Mouse (Mus musculus): ENCODE data around the gene Kat5. TPM values are rescaled to one million over a fixed set of nuclear protein-coding genes. Genes with fewer than 3 reads are reported as not detected.

The Kat5 gene
- total RNA-seq (2014; rRNA removed), result 126 and 150 TPM in 2 replicates
- polyA plus RNA-seq (2015; fragmentation: Nextera tagmentation; extraction: Ambion mirVana), result 73.9 and 76.8 TPM in 2 replicates

DNA sequence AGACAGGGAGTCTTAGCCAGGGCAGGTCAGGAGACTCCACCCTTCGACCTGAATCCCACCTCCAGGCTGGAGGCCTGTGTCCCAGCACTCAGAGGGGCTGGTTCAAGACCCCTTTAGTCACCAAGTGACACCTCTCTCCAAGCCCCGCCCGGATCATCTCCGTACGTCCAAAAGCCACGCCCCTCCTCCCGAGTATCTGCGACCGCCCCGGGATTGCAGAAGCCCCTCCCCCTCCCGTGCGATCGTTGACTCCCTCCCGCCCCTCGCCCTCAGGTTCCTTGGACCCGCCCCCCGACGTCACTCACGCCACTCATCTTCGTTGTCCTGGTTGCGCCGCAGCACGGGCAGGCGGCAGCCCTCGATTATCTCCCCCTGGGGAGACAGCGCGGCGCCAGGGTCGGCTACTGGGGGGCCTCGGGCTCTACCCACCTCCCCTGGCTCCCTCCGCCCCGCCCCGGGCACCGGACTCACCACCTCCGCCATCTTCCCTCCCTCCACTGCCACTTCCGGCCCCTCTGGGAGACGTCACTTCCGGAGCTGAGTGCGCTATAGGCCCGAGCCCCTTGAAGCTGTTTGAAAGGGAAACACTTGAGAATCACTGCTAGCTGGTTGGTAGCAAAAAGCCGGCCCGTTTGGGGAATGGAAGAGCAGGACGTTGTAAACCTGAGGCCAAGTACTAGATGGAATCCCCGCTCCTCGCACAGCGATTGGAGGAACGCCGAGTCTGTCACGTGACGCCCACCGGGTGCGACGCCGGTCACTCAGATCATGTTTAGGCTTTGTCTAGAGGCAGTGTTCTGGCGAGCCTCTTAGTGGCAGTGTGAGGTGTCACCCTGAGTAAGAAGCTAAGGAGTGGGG is at the start of gene Kat5:
Gene Kat5 (minus strand): TSS at position 691 of the 858 bp plus-strand sequence.
- peak; percentile 94 for ATAC-seq (ENCODE audit: low FRiP score)
- Histone ChIP-seq H3K36me3 (ENCODE audit: insufficient read depth, low read length) (peaks cover 35% of the 10 kb centered on the region), H3K27ac (ENCODE audit: low read depth, low read length) (peak within 1 kb of the TSS; percentile 98), H3K9ac (replicated peaks; ENCODE audit: low read length, poor library complexity, severe bottlenecking) (peak within 1 kb of the TSS; percentile 84), H3K4me3 (ENCODE audit: low read depth, low read length) (peak within 1 kb of the TSS; percentile 61), H3K4me2 (ENCODE audit: low read depth, low read length, poor library complexity, severe bottlenecking) (peak within 1 kb of the TSS; percentile 74), H3K27me3 (ENCODE audit: insufficient read depth, low read length) (no peaks in the 10 kb centered on the region), H3K4me1 (ENCODE audit: insufficient read depth, low read length) (peaks cover 14% of the 10 kb centered on the region; the same call in 1 of the 2 replicates), H3K9me3 (ENCODE audit: low read length) (no peaks in the 10 kb centered on the region)
- TF ChIP-seq CTCF (IDR thresholded peaks at IDR 0.05), result peak; percentile 39
- DNase-seq (ENCODE audit: low spot score), result peak; percentile 94
- under 1% methylated on average over 53 of the region's 55 CpGs for WGBS

DNA sequence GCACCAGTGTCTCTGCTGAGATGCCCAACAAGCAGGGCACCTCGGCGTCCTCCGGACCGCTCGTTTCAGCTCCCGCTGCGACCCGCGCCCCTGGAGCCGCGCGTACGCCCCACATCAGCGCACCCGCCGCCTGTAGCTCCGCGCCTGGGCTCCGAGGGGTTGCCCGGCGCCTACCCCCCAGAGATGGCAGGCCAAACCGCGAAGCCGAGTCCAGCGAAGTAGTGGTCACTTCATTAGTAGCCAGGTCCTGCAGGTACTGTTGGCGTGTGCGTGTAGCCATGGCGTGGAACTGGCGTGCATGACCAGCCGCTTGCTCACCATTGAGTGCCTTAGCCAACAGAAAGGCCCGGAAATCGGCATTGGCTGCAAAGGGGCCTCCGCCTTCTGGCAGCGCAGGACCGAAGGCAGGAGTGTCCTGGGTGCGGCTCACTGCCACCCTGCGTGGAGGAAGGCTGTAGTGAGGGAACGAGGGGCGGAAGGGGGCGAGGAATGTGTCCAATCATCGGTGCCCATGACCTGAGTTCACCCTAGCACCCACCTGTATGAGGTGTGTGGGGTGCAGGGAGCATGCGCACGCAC is 44.8 kb upstream of the Kat5 start:
- 15% methylated on average over 41 of the region's 43 CpGs for WGBS
- H3K4me2 ChIP-seq (ENCODE audit: low read depth, low read length, poor library complexity, severe bottlenecking), result peak overlapping the region; percentile 61

DNA sequence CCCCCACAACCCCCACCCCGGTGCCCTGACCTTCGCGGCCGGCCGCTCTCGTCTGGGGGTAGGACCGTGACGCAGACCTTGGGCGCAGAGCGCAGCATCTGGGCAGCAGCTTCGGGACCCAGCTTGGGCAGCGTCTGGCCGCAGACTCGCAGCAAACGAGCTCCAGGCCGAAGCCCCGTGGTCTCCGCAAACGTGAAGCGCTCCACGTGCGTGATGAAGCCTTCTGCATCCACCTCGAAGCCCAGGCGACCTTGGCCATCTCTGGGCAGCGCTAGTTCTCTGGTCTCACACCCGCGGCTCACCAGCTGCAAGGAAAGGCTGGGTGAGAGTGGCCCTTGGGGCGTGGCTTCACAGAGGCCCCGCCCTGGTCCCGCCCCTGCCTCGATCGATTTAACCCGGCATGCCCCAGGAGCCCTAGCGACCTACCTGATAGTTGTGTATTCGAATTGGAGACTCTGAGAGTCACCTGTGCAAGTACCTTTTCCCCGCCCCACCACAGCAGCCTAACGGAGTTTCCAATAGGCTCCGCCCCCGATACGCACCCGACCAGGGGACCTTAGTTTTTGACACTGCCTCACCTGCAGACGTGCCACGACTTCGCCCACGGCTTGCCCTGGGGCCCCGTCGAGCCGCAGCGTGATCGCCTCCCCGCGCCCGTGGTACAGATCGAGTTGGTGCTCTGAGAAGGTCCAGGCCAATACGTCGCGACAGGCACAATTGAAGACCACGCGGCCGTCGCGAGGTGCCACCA is 44.1 kb upstream of the Kat5 start:
- Histone ChIP-seq H3K27me3 (ENCODE audit: insufficient read depth, low read length) (peaks cover 13% of the 10 kb centered on the region; the same call in 1 of the 2 replicates), H3K36me3 (ENCODE audit: insufficient read depth, low read length) (peaks cover 7% of the 10 kb centered on the region), H3K9ac (replicated peaks; ENCODE audit: low read length, poor library complexity, severe bottlenecking) (peak overlapping the region; percentile 47), H3K4me2 (ENCODE audit: low read depth, low read length, poor library complexity, severe bottlenecking) (peak overlapping the region; percentile 61), H3K4me1 (ENCODE audit: insufficient read depth, low read length) (peaks cover 5% of the 10 kb centered on the region; the same call in 1 of the 2 replicates), H3K4me3 (ENCODE audit: low read depth, low read length) (peak overlapping the region; percentile 43), H3K9me3 (ENCODE audit: low read length) (no peaks in the 10 kb centered on the region), H3K27ac (ENCODE audit: low read depth, low read length) (no peak overlapping the region)
- WGBS, result 6% methylated on average over 62 of the region's 62 CpGs
- DNase-seq (ENCODE audit: low spot score), result peak; percentile 44
- ATAC-seq (ENCODE audit: low FRiP score), result peak; percentile 34
- TF ChIP-seq CTCF (IDR thresholded peaks at IDR 0.05), result no peak

More for the DNA sequence above, 44.8 kb upstream of the Kat5 start:
- H3K36me3 ChIP-seq (ENCODE audit: insufficient read depth, low read length), result peaks cover 7% of the 10 kb centered on the region
- peak overlapping the region; percentile 43 for H3K4me3 ChIP-seq (ENCODE audit: low read depth, low read length)
- no peak overlapping the region for H3K27ac ChIP-seq (ENCODE audit: low read depth, low read length)
- H3K27me3 ChIP-seq (ENCODE audit: insufficient read depth, low read length), result peaks cover 13% of the 10 kb centered on the region; the same call in 1 of the 2 replicates
- peak overlapping the region; percentile 47 for H3K9ac ChIP-seq (replicated peaks; ENCODE audit: low read length, poor library complexity, severe bottlenecking)
- TF ChIP-seq CTCF (IDR thresholded peaks at IDR 0.05), result no peak
- H3K9me3 ChIP-seq (ENCODE audit: low read length), result no peaks in the 10 kb centered on the region
- ATAC-seq (ENCODE audit: low FRiP score) (no peak; the same call in 1 of the 2 replicates), DNase-seq (ENCODE audit: low spot score) (no peak)
- H3K4me1 ChIP-seq (ENCODE audit: insufficient read depth, low read length), result peaks cover 5% of the 10 kb centered on the region; the same call in 1 of the 2 replicates

GRCm38 (mm10) chr19:5652570-5652969 is 42.5 kb upstream of the Kat5 start:
- no peak for TF ChIP-seq CTCF (IDR thresholded peaks at IDR 0.05)
- WGBS, result 82% methylated on average over 6 of the region's 6 CpGs

GRCm38 (mm10) chr19:5651502-5652274 is 41.7 kb upstream of the Kat5 start:
- WGBS, result 52% methylated on average over 13 of the region's 13 CpGs
- H3K9ac ChIP-seq (replicated peaks; ENCODE audit: low read length, poor library complexity, severe bottlenecking), result no peak overlapping the region
- DNase-seq (ENCODE audit: low spot score) (no peak), ATAC-seq (ENCODE audit: low FRiP score) (no peak)
- H3K27ac ChIP-seq (ENCODE audit: low read depth, low read length), result no peak overlapping the region
- peaks cover 13% of the 10 kb centered on the region; the same call in 1 of the 2 replicates for H3K27me3 ChIP-seq (ENCODE audit: insufficient read depth, low read length)
- H3K9me3 ChIP-seq (ENCODE audit: low read length), result no peaks in the 10 kb centered on the region
- TF ChIP-seq CTCF (IDR thresholded peaks at IDR 0.05), result no peak
- H3K4me1 ChIP-seq (ENCODE audit: insufficient read depth, low read length), result peaks cover 11% of the 10 kb centered on the region; the same call in 1 of the 2 replicates
- H3K4me3 ChIP-seq (ENCODE audit: low read depth, low read length), result no peak overlapping the region
- H3K4me2 ChIP-seq (ENCODE audit: low read depth, low read length, poor library complexity, severe bottlenecking), result no peak overlapping the region
- H3K36me3 ChIP-seq (ENCODE audit: insufficient read depth, low read length), result peaks cover 18% of the 10 kb centered on the region

More at GRCm38 (mm10) chr19:5652570-5652969, 42.5 kb upstream of the Kat5 start:
- Histone ChIP-seq H3K4me3 (ENCODE audit: low read depth, low read length) (no peak overlapping the region), H3K9ac (replicated peaks; ENCODE audit: low read length, poor library complexity, severe bottlenecking) (no peak overlapping the region), H3K4me1 (ENCODE audit: insufficient read depth, low read length) (peaks cover 11% of the 10 kb centered on the region; the same call in 1 of the 2 replicates), H3K27me3 (ENCODE audit: insufficient read depth, low read length) (peaks cover 13% of the 10 kb centered on the region; the same call in 1 of the 2 replicates), H3K36me3 (ENCODE audit: insufficient read depth, low read length) (peaks cover 10% of the 10 kb centered on the region), H3K27ac (ENCODE audit: low read depth, low read length) (no peak overlapping the region), H3K4me2 (ENCODE audit: low read depth, low read length, poor library complexity, severe bottlenecking) (no peak overlapping the region), H3K9me3 (ENCODE audit: low read length) (no peaks in the 10 kb centered on the region)
- ATAC-seq (ENCODE audit: low FRiP score) (no peak), DNase-seq (ENCODE audit: low spot score) (no peak)

Measured in midbrain, postnatal 0 days (tissue).